In genomic region chr2:40477414-40477813, GRCm38 (mm10) we compare ENCODE assay signal across 19 mouse cellular contexts.
"Had no signal": no experiment of that assay in that cellular context is flagged by ENCODE, and none has a peak within 500 bp of the region (broad histone marks: within the 10 kb centered on the region; RNA-seq: fewer than 3 reads in every experiment).

No protein-coding gene starts in this region.

- H3K9ac ChIP-seq: limb, embryonic 13.5 days; liver, embryonic 14.5 days; liver, postnatal 0 days; lung, embryonic 14.5 days; midbrain, embryonic 12.5 days; midbrain, embryonic 15.5 days; neural tube, embryonic 13.5 days had no signal

- H3K4me1 ChIP-seq: limb, embryonic 10.5 days; limb, embryonic 13.5 days; midbrain, embryonic 12.5 days; neural tube, embryonic 13.5 days had no signal

- H3K9me3 ChIP-seq: limb, embryonic 10.5 days; limb, embryonic 13.5 days; midbrain, embryonic 12.5 days; midbrain, embryonic 15.5 days; neural tube, embryonic 13.5 days had no signal

- H3K4me3 ChIP-seq: limb, embryonic 10.5 days; limb, embryonic 13.5 days; midbrain, embryonic 12.5 days; midbrain, embryonic 15.5 days; neural tube, embryonic 13.5 days had no signal

- DNase-seq: kidney, postnatal 14 days; kidney, postnatal 4 days; liver; liver, postnatal 0 days; lung, embryonic 14.5 days; retina, postnatal 1 day; right cerebral cortex, postnatal 25 days; spleen, adult 18-20 months; thymus, postnatal 25 days had no signal

- ATAC-seq: inflammation-experienced regulatory T-cells, adult 6 months; intestine, embryonic 16.5 days; liver, postnatal 0 days; lung, postnatal 0 days; midbrain, embryonic 15.5 days had no signal

- H3K27me3 ChIP-seq: limb, embryonic 13.5 days; midbrain, embryonic 12.5 days; midbrain, embryonic 15.5 days; neural tube, embryonic 13.5 days had no signal

- H3K36me3 ChIP-seq: limb, embryonic 10.5 days; limb, embryonic 13.5 days; midbrain, embryonic 12.5 days; midbrain, embryonic 15.5 days; neural tube, embryonic 13.5 days had no signal

- H3K27ac ChIP-seq: limb, embryonic 10.5 days; limb, embryonic 13.5 days; liver, embryonic 14.5 days; macrophage; midbrain, embryonic 12.5 days; midbrain, embryonic 15.5 days; neural tube, embryonic 13.5 days had no signal

- H3K4me2 ChIP-seq: limb, embryonic 13.5 days; lung, embryonic 14.5 days; midbrain, embryonic 12.5 days; midbrain, embryonic 15.5 days; neural tube, embryonic 13.5 days had no signal
